Mouse (Mus musculus): ENCODE measurements around the gene Mitd1. TPM values are rescaled to one million over a fixed set of nuclear protein-coding genes. Genes with fewer than 3 reads are reported as not detected.

The Mitd1 gene
- polyA plus RNA-seq, 1 experiment from 2014 or later = 19.7 TPM

DNA sequence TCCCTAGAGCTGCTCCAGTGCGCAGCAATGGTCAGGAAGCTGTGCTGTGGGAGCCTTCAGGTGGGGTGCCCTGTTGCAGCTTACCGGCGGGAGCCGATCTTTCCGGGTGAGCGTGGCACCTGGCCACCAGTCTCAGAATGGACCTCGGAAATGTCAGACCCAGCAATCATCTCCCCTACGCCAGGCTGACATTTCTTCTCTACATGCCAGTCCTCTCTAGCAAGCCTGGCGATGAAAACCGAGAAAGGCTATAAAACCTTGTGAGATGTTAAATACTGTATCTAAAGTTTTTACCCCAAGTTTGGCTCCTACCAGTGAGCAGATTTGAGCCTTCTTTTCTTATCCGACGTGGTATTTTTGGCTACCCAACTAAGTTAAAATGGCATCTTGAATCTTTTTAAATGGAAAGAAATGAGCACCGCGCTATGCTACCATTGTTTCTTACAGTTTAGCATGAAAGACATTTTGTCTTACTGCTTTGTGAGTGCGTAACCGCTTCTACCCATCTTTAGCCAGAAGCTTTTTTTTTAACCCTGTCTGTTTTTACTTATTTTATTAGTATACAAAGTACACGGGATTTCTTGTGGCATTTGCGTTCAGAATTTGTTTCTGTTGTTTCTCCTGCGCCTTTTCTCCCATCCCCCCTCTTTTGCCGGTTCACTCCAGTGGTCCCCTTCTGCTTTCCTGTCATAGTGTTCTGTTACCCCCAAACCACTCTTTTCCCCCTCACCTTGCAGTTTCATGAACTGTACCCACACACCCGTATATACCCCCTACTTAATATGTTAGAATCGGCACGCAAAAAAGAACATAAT lies 24.6 kb downstream of the Mitd1 start:
- WGBS = 12% methylated on average over 23 of the region's 23 CpGs
- H3K27ac ChIP-seq = peak overlapping the region; percentile 88

DNA sequence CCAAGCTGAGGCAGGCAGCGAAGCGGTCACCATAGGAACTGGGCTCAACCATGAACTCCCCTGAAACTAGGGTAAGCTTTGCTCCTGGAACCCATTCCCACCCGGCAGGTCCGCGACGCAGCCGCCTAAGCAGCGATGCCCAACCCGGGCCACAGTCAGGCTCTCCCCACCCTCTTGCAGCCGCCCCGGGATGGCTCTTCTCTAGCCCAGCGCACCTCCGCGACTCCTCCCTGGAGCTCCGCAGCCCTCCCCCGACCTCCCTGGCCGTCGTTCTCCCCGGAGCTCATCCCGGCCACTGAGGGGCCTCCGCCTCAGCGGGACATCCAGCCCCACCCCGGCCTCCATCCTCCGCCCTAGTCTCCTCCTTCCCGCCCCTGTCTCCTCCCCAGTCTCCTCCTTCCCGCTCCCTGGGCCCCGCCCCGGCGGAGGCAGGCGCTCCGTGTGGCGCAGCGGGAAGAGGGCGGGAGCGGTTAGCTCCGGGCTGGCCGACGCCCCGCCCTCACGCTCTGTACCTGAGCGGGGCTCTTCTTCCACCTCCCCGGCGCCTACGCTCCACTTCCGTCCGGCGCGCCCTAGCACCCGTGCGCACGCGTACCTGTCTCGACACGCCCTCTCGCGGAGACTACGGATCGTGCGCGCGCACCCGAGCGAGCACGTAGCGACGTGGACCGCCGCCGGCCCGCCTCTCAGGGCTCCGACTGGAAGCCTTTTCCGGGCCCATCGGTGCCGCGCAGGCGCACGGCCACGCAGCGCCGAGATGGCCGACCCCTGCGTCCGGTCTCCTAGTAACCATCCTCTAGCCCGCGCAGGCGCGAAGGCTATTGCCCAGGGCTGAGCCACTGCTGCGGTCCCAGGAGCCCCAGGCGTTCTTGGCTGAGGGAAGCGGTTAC lies 25.5 kb downstream of the Mitd1 start:
- WGBS = under 1% methylated on average over 90 of the region's 90 CpGs
- DNase-seq (ENCODE audit: low spot score) = peak; percentile 100

More for the DNA sequence above, 24.6 kb downstream of the Mitd1 start:
- Histone ChIP-seq H3K36me3 (no peaks in the 10 kb centered on the region), H3K4me1 (no peaks in the 10 kb centered on the region), H3K9me3 (no peaks in the 10 kb centered on the region), H3K27me3 (ENCODE audit: insufficient read depth, poor library complexity, severe bottlenecking) (0 out of 2 replicates have a peak, but pooled peaks cover 6% of the 10 kb centered on the region), H3K4me3 (peak overlapping the region; percentile 66)
- DNase-seq (ENCODE audit: low spot score) = no peak

DNA sequence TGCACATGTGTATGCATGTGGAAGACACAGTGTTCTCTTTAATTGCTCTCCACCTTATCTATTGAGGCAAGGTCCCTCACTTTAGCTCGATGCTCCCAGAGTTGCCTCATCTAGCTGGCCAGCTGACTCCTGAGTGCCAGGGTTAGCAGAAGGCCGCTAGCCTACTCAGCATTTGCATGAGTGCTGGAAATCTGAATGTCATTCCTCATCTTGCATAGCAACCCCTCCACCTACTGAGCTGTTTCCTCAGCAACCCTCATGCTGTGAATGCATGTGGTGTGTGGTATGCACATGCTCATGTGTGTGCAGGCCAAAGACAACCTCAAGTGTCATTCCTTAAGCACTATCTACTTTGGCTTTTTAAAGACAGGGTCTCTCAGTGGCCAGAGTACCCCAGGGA lies 39.5 kb downstream of the Mitd1 start:
- DNase-seq (ENCODE audit: low spot score) = no peak
- Histone ChIP-seq H3K4me1 (peaks cover 5% of the 10 kb centered on the region), H3K9me3 (no peaks in the 10 kb centered on the region), H3K27ac (no peak overlapping the region), H3K36me3 (no peaks in the 10 kb centered on the region), H3K4me3 (no peak overlapping the region), H3K27me3 (ENCODE audit: insufficient read depth, poor library complexity, severe bottlenecking) (no peaks in the 10 kb centered on the region)
- WGBS = 37% methylated on average over 2 of the region's 2 CpGs

More for the DNA sequence above, 25.5 kb downstream of the Mitd1 start:
- H3K36me3 ChIP-seq = no peaks in the 10 kb centered on the region
- H3K9me3 ChIP-seq = no peaks in the 10 kb centered on the region
- H3K27ac ChIP-seq = peak overlapping the region; percentile 88
- 0 out of 2 replicates have a peak, but pooled peaks cover 6% of the 10 kb centered on the region for H3K27me3 ChIP-seq (ENCODE audit: insufficient read depth, poor library complexity, severe bottlenecking)
- H3K4me3 ChIP-seq = peak overlapping the region; percentile 66
- H3K4me1 ChIP-seq = no peaks in the 10 kb centered on the region

DNA sequence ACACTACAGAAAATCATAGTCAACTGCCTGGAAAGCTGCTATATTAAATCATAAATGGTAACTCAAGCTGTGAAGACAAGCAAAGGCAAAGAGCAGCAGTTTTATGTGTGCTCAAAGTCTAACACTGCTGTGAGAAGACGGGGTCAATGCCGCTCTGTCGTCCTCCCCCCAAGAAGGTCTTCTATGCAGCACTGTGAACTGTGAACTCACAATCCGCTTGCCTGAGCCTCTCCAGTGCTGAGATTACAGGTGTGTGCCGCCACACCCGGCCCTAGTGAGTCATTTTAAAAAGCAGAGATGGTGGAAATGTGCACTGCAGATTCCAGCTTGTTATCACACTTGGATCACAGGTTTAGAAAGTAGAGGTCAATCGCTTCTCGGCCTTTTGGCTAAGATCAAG lies 43.3 kb downstream of the Mitd1 start:
- Histone ChIP-seq H3K27ac (no peak overlapping the region), H3K36me3 (no peaks in the 10 kb centered on the region), H3K27me3 (ENCODE audit: insufficient read depth, poor library complexity, severe bottlenecking) (no peaks in the 10 kb centered on the region), H3K9me3 (no peaks in the 10 kb centered on the region), H3K4me1 (peaks cover 5% of the 10 kb centered on the region), H3K4me3 (no peak overlapping the region)
- WGBS = 80% methylated on average over 8 of the region's 8 CpGs
- DNase-seq (ENCODE audit: low spot score) = no peak

DNA sequence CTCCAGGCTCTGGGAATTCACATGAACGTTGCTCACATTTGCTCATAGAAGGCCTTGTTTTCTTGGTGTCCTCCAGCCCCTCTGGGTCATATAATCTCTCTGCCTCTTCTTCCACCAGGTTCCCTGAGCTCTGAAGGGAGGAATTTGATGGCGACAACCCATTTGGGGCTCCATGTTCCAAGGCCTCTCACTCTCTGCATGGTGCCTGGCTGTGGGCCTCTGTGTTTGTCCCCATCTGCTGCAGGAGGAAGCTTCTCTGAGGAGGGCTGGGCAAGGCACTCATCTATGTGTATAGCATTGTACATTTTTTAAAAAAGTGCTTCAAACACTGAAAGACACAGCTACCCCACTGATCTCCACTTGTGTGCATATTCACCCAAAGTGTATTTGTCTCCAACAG lies 58.5 kb downstream of the Mitd1 start:
- 46% methylated on average over 2 of the region's 2 CpGs for WGBS
- DNase-seq (ENCODE audit: low spot score) = no peak

More for the DNA sequence above, 58.5 kb downstream of the Mitd1 start:
- H3K4me3 ChIP-seq = no peak overlapping the region
- H3K27me3 ChIP-seq (ENCODE audit: insufficient read depth, poor library complexity, severe bottlenecking) = no peaks in the 10 kb centered on the region
- H3K4me1 ChIP-seq = no peaks in the 10 kb centered on the region
- no peak overlapping the region for H3K27ac ChIP-seq
- H3K9me3 ChIP-seq = no peaks in the 10 kb centered on the region
- peaks cover 5% of the 10 kb centered on the region; the same call in 1 of the 2 replicates for H3K36me3 ChIP-seq

Other genes starting within 250 kb of the Mitd1 start
- 2.5 and 3.4 TPM in 2 replicates for gene 2010300C02Rik, start 170.3 kb downstream of the Mitd1 start, polyA plus RNA-seq (2016; fragmentation: Nextera tagmentation; extraction: Ambion mirVana)
- 4.1 and 4.6 TPM in 2 replicates for gene Tsga10, start 24.0 kb downstream of the Mitd1 start, polyA plus RNA-seq (2016; fragmentation: Nextera tagmentation; extraction: Ambion mirVana)
- gene Lipt1, start 18.7 kb downstream of the Mitd1 start, polyA plus RNA-seq (2016; fragmentation: Nextera tagmentation; extraction: Ambion mirVana) = 8.2 and 8.7 TPM in 2 replicates
- gene Mrpl30, start 66 bp upstream of the Mitd1 start, polyA plus RNA-seq (2016; fragmentation: Nextera tagmentation; extraction: Ambion mirVana) = 245 and 262 TPM in 2 replicates
- not detected in 2 replicates for gene Lyg2, start 26.1 kb upstream of the Mitd1 start, polyA plus RNA-seq (2016; fragmentation: Nextera tagmentation; extraction: Ambion mirVana)
- gene Lyg1, start 67.3 kb upstream of the Mitd1 start, polyA plus RNA-seq (2016; fragmentation: Nextera tagmentation; extraction: Ambion mirVana) = not detected in 2 replicates
- 120 and 143 TPM in 2 replicates for gene Txndc9, start 107.5 kb upstream of the Mitd1 start, polyA plus RNA-seq (2016; fragmentation: Nextera tagmentation; extraction: Ambion mirVana)
- 21.6 and 29.5 TPM in 2 replicates for gene Eif5b, start 107.6 kb upstream of the Mitd1 start, polyA plus RNA-seq (2016; fragmentation: Nextera tagmentation; extraction: Ambion mirVana)
- gene Rev1, start 239.4 kb upstream of the Mitd1 start, polyA plus RNA-seq (2016; fragmentation: Nextera tagmentation; extraction: Ambion mirVana) = 27.9 and 32.2 TPM in 2 replicates